Mouse (Mus musculus) neural tube, embryonic 14.5 days (tissue): ENCODE measurements around the gene Mcub. TPM values are rescaled to one million over a fixed set of nuclear protein-coding genes. Genes with fewer than 3 reads are reported as not detected.

Source experiments
- ATAC-seq: fragments of 200-750 bp; cut with Nextera tagmentation; 2 replicates; pipeline ENCODE4 v1.8.0; 2017; ENCODE audit warnings: low read depth, mild to moderate bottlenecking, moderate TSS enrichment, moderate library complexity
- H3K27ac ChIP-seq: fragments of 300-500 bp; sonication (generic); 2 replicates; pipeline ENCODE4 v1.5.1; 2014; ENCODE audit warnings: low read depth, mild to moderate bottlenecking, control low read depth, low read length, moderate library complexity, mixed read lengths
- H3K27me3 ChIP-seq: fragments of 300-500 bp; sonication (generic); 2 replicates; pipeline ENCODE4 v1.6.1; 2014; ENCODE audit warnings: low read length; ENCODE audit not compliant: control insufficient read depth, insufficient read depth
- H3K36me3 ChIP-seq: fragments of 300-500 bp; sonication (generic); 2 replicates; pipeline ENCODE4 v1.6.1; 2014; ENCODE audit warnings: low read length, mixed read lengths; ENCODE audit not compliant: control insufficient read depth, insufficient read depth
- H3K4me1 ChIP-seq: fragments of 300-500 bp; sonication (generic); 2 replicates; pipeline ENCODE4 v1.6.1; 2014; ENCODE audit warnings: low read length; ENCODE audit not compliant: control insufficient read depth, insufficient read depth
- H3K4me2 ChIP-seq: fragments of 300-500 bp; sonication (generic); 2 replicates; pipeline ENCODE4 v1.6.1; 2014; ENCODE audit warnings: mild to moderate bottlenecking, low read depth, low read length, control low read depth
- H3K4me3 ChIP-seq: fragments of 300-500 bp; sonication (generic); 2 replicates; pipeline ENCODE4 v1.5.1; 2014; ENCODE audit warnings: low read depth, low read length, control low read depth, mixed read lengths
- H3K9ac ChIP-seq: fragments of 300-500 bp; sonication (generic); replicated peaks from 2 replicates; pipeline ENCODE4 v1.6.1; 2014; ENCODE audit warnings: low read depth, mild to moderate bottlenecking, control low read depth, low read length, mixed read lengths
- H3K9me3 ChIP-seq: fragments of 300-500 bp; sonication (generic); 2 replicates; pipeline ENCODE4 v1.6.1; 2016; ENCODE audit warnings: low read length; ENCODE audit not compliant: control insufficient read depth
- WGBS: fragments of 180-500 bp; shearing (Covaris S2); extraction: QIAGEN DNeasy Blood & Tissue Kit; methylation state at CpG from one replicate; pipeline ENCODE4 v1.1.7; 2014; 5-methylcytosine and 5-hydroxymethylcytosine counted together
- polyA plus RNA-seq: library from polyadenylated mRNA; unstranded; fragments of >200 nt; fragmentation: Nextera tagmentation; extraction: Ambion mirVana; gene quantifications from 2 replicates; pipeline ENCODE4 v1.2.1, GENCODE M21; 2014

Gene Mcub
- polyA plus RNA-seq, 1 experiment from 2014 or later: 8.0 TPM

- Histone ChIP-seq H3K9me3 (no peaks in the 10 kb centered on the region), H3K36me3 (no peaks in the 10 kb centered on the region), H3K4me1 (no peaks in the 10 kb centered on the region), H3K9ac (no peak overlapping the region), H3K27ac (no peak overlapping the region), H3K27me3 (no peaks in the 10 kb centered on the region), H3K4me3 (no peak overlapping the region), H3K4me2 (no peak overlapping the region)
- no peak for ATAC-seq
- 83% methylated on average over 2 of the region's 2 CpGs for WGBS
Observed at GRCm38 (mm10) chr3:129940780-129941179, 29.2 kb downstream of the Mcub start.

GRCm38 (mm10) chr3:129939058-129939457, 30.9 kb downstream of the Mcub start:
- H3K9me3 ChIP-seq: no peaks in the 10 kb centered on the region
- 52% methylated on average over 7 of the region's 7 CpGs for WGBS
- no peak overlapping the region for H3K4me2 ChIP-seq
- H3K9ac ChIP-seq: no peak overlapping the region
- H3K4me1 ChIP-seq: no peaks in the 10 kb centered on the region
- no peaks in the 10 kb centered on the region for H3K27me3 ChIP-seq
- H3K36me3 ChIP-seq: no peaks in the 10 kb centered on the region
- H3K4me3 ChIP-seq: no peak overlapping the region
- no peak overlapping the region for H3K27ac ChIP-seq
- ATAC-seq: no peak

- Histone ChIP-seq H3K4me3 (no peak overlapping the region), H3K9me3 (no peaks in the 10 kb centered on the region), H3K4me1 (no peaks in the 10 kb centered on the region), H3K9ac (no peak overlapping the region), H3K27me3 (no peaks in the 10 kb centered on the region), H3K27ac (no peak overlapping the region), H3K4me2 (no peak overlapping the region), H3K36me3 (no peaks in the 10 kb centered on the region)
- WGBS: 30% methylated on average over 3 of the region's 3 CpGs
- ATAC-seq: no peak; the same call in 1 of the 2 replicates
Observed at GRCm38 (mm10) chr3:129937848-129938247, 32.2 kb downstream of the Mcub start.

GRCm38 (mm10) chr3:129936561-129936960, 33.4 kb downstream of the Mcub start:
- Histone ChIP-seq H3K27me3 (no peaks in the 10 kb centered on the region), H3K36me3 (no peaks in the 10 kb centered on the region), H3K9me3 (no peaks in the 10 kb centered on the region), H3K9ac (no peak overlapping the region), H3K4me1 (no peaks in the 10 kb centered on the region), H3K27ac (no peak overlapping the region), H3K4me2 (no peak overlapping the region), H3K4me3 (no peak overlapping the region)
- 32% methylated on average over 9 of the region's 9 CpGs for WGBS
- ATAC-seq: no peak

- no peak overlapping the region for H3K9ac ChIP-seq
- ATAC-seq: no peak
Observed at GRCm38 (mm10) chr3:129932443-129932842, 37.6 kb downstream of the Mcub start.

GRCm38 (mm10) chr3:129930213-129930778, 39.7 kb downstream of the Mcub start:
- H3K4me1 ChIP-seq: no peaks in the 10 kb centered on the region
- no peak overlapping the region for H3K9ac ChIP-seq
- H3K36me3 ChIP-seq: no peaks in the 10 kb centered on the region
- H3K9me3 ChIP-seq: no peaks in the 10 kb centered on the region
- no peak overlapping the region for H3K4me2 ChIP-seq
- no peak overlapping the region for H3K4me3 ChIP-seq
- 70% methylated on average over 6 of the region's 6 CpGs for WGBS
- H3K27ac ChIP-seq: no peak overlapping the region
- no peak for ATAC-seq
- H3K27me3 ChIP-seq: no peaks in the 10 kb centered on the region

More at GRCm38 (mm10) chr3:129932443-129932842, 37.6 kb downstream of the Mcub start:
- 49% methylated on average over 4 of the region's 4 CpGs for WGBS
- no peak overlapping the region for H3K4me3 ChIP-seq
- H3K27ac ChIP-seq: no peak overlapping the region
- H3K27me3 ChIP-seq: no peaks in the 10 kb centered on the region
- H3K36me3 ChIP-seq: no peaks in the 10 kb centered on the region
- H3K4me2 ChIP-seq: no peak overlapping the region
- no peaks in the 10 kb centered on the region for H3K4me1 ChIP-seq
- no peaks in the 10 kb centered on the region for H3K9me3 ChIP-seq

GRCm38 (mm10) chr3:129925861-129926260, 44.1 kb downstream of the Mcub start:
- WGBS: 94% methylated on average over 3 of the region's 3 CpGs
- Histone ChIP-seq H3K27me3 (no peaks in the 10 kb centered on the region), H3K36me3 (no peaks in the 10 kb centered on the region), H3K9ac (no peak overlapping the region), H3K9me3 (no peaks in the 10 kb centered on the region), H3K4me2 (no peak overlapping the region), H3K4me3 (no peak overlapping the region), H3K27ac (no peak overlapping the region), H3K4me1 (no peaks in the 10 kb centered on the region)
- no peak for ATAC-seq

- no peak overlapping the region for H3K4me2 ChIP-seq
- H3K9ac ChIP-seq: no peak overlapping the region
- no peak overlapping the region for H3K27ac ChIP-seq
- no peaks in the 10 kb centered on the region for H3K36me3 ChIP-seq
- no peaks in the 10 kb centered on the region for H3K9me3 ChIP-seq
- no peak overlapping the region for H3K4me3 ChIP-seq
- H3K27me3 ChIP-seq: no peaks in the 10 kb centered on the region
- ATAC-seq: no peak
- WGBS: 88% methylated on average over 7 of the region's 7 CpGs
- H3K4me1 ChIP-seq: no peaks in the 10 kb centered on the region
Observed at GRCm38 (mm10) chr3:129923581-129923980, 46.4 kb downstream of the Mcub start.

- Histone ChIP-seq H3K4me3 (no peak overlapping the region), H3K9ac (no peak overlapping the region), H3K27ac (no peak overlapping the region), H3K9me3 (no peaks in the 10 kb centered on the region), H3K27me3 (no peaks in the 10 kb centered on the region), H3K4me1 (no peaks in the 10 kb centered on the region), H3K4me2 (no peak overlapping the region), H3K36me3 (no peaks in the 10 kb centered on the region)
- WGBS: 14% methylated on average over 13 of the region's 13 CpGs
- peak; percentile 90 for ATAC-seq
Observed at GRCm38 (mm10) chr3:129918434-129918833, 51.6 kb downstream of the Mcub start.
